10 mouse cellular contexts compared by ENCODE assay signal in genomic region chr5:129730344-129730743, GRCm38 (mm10). TPM values are rescaled to one million over a fixed set of nuclear protein-coding genes. Genes with fewer than 3 reads are reported as not detected.
DNase-seq lines count a peak whose midpoint lies in the region; ATAC-seq lines count a peak whose summit lies in the region.
"Had no signal": no experiment of that assay in that cellular context is flagged by ENCODE, and none has a peak within 500 bp of the region (broad histone marks: within the 10 kb centered on the region; RNA-seq: fewer than 3 reads in every experiment).

No protein-coding gene starts in this region.

- 53% methylated on average over 11 of the region's 11 CpGs for WGBS in embryonic facial prominence, embryonic 14.5 days
- 29% methylated on average over 11 of the region's 11 CpGs for WGBS in liver, embryonic 12.5 days (ENCODE audit: insufficient replicate concordance)

- no peak overlapping the region for H3K4me3 ChIP-seq in embryonic facial prominence, embryonic 14.5 days (ENCODE audit: low read depth, low read length)
- peak overlapping the region; percentile 19 for H3K4me3 ChIP-seq in liver, embryonic 12.5 days
- H3K4me3 ChIP-seq: midbrain, embryonic 12.5 days had no signal

- no peak overlapping the region for H3K27ac ChIP-seq in embryonic facial prominence, embryonic 14.5 days (replicated peaks; ENCODE audit: low read depth, low read length)
- H3K27ac ChIP-seq in liver, embryonic 12.5 days: peak overlapping the region; percentile 98
- H3K27ac ChIP-seq: midbrain, embryonic 12.5 days had no signal

- H3K36me3 ChIP-seq in embryonic facial prominence, embryonic 14.5 days (ENCODE audit: control insufficient read depth, insufficient read depth, low read length): no peaks in the 10 kb centered on the region
- peaks cover 9% of the 10 kb centered on the region; the same call in 1 of the 2 replicates for H3K36me3 ChIP-seq in liver, embryonic 12.5 days
- H3K36me3 ChIP-seq: midbrain, embryonic 12.5 days had no signal

- no peak overlapping the region for H3K9ac ChIP-seq in embryonic facial prominence, embryonic 14.5 days (ENCODE audit: low read depth, low read length)
- H3K9ac ChIP-seq in liver, embryonic 12.5 days: peak overlapping the region; percentile 47; the same call in 1 of the 2 replicates
- H3K9ac ChIP-seq: midbrain, embryonic 12.5 days had no signal

- ATAC-seq in embryonic facial prominence, embryonic 14.5 days (ENCODE audit: low read depth): no peak
- ATAC-seq in liver, embryonic 12.5 days: peak; percentile 61

- H3K4me2 ChIP-seq in embryonic facial prominence, embryonic 14.5 days (ENCODE audit: low read depth, low read length): no peak overlapping the region
- peak overlapping the region; percentile 60 for H3K4me2 ChIP-seq in liver, embryonic 12.5 days
- H3K4me2 ChIP-seq: midbrain, embryonic 12.5 days had no signal

- H3K27me3 ChIP-seq in embryonic facial prominence, embryonic 14.5 days (replicated peaks; ENCODE audit: control insufficient read depth, insufficient read depth, low read length): no peaks in the 10 kb centered on the region
- H3K27me3 ChIP-seq in liver, embryonic 12.5 days (replicated peaks): no peaks in the 10 kb centered on the region
- H3K27me3 ChIP-seq: midbrain, embryonic 12.5 days had no signal

- intact Hi-C loops in heart, postnatal 10 days (cut with DNase I): no loop called here

- DNase-seq in 3134 (ENCODE audit: extremely low read depth, insufficient read length, low spot score) (peak; percentile 73), NIH3T3 (ENCODE audit: low read depth) (peak; percentile 86)
- peak; percentile 36 for DNase-seq in embryonic facial prominence, embryonic 14.5 days (ENCODE audit: low spot score)
- DNase-seq in heart, postnatal 10 days: peak; percentile 73 to 83
- DNase-seq in thymus, postnatal 0 days (ENCODE audit: low spot score): no peak
- no peak for DNase-seq in right cerebral cortex, postnatal 25 days
- no peak for DNase-seq in frontal cortex, postnatal 10 days (ENCODE audit: low spot score in 2 of 2)

- peaks cover 28% of the 10 kb centered on the region for H3K4me1 ChIP-seq in embryonic facial prominence, embryonic 14.5 days (ENCODE audit: control insufficient read depth, insufficient read depth, low read length)
- H3K4me1 ChIP-seq in liver, embryonic 12.5 days: peaks cover 60% of the 10 kb centered on the region

- H3K9me3 ChIP-seq in embryonic facial prominence, embryonic 14.5 days (ENCODE audit: control insufficient read depth, low read length): no peaks in the 10 kb centered on the region
- H3K9me3 ChIP-seq in liver, embryonic 12.5 days (replicated peaks): no peaks in the 10 kb centered on the region
- H3K9me3 ChIP-seq: midbrain, embryonic 12.5 days had no signal

RNA-seq across cellular contexts. Expression of gene Nipsnap2, which starts 5.5 kb away (rescaled TPM):
- 112 and 116 TPM in 2 replicates for polyA plus RNA-seq in embryonic facial prominence, embryonic 14.5 days (2014; fragmentation: Nextera tagmentation; extraction: Ambion mirVana)
- 100 to 1,000 TPM; 591 to 619 TPM for total RNA-seq in heart, postnatal 10 days (2021)
- 32.8 and 36.9 TPM in 2 replicates for polyA plus RNA-seq in liver, embryonic 12.5 days (2016; fragmentation: Nextera tagmentation; extraction: Ambion mirVana)
- 77.2 and 91.7 TPM in 2 replicates for polyA plus RNA-seq in thymus, postnatal 0 days (2015; fragmentation: Nextera tagmentation; extraction: Ambion mirVana)

RNA-seq across cellular contexts. Expression of gene Mrps17, which starts 15.0 kb away (rescaled TPM):
- polyA plus RNA-seq in embryonic facial prominence, embryonic 14.5 days (2014; fragmentation: Nextera tagmentation; extraction: Ambion mirVana): 196 and 210 TPM in 2 replicates
- 10 to 100 TPM; 88.6 to 91.5 TPM for total RNA-seq in heart, postnatal 10 days (2021)
- polyA plus RNA-seq in liver, embryonic 12.5 days (2016; fragmentation: Nextera tagmentation; extraction: Ambion mirVana): 139 and 145 TPM in 2 replicates
- 200 and 203 TPM in 2 replicates for polyA plus RNA-seq in thymus, postnatal 0 days (2015; fragmentation: Nextera tagmentation; extraction: Ambion mirVana)

RNA-seq across cellular contexts. Expression of gene Sept14, which starts 22.0 kb away (rescaled TPM):
- not detected in 2 replicates for polyA plus RNA-seq in embryonic facial prominence, embryonic 14.5 days (2014; fragmentation: Nextera tagmentation; extraction: Ambion mirVana)
- not detected for total RNA-seq in heart, postnatal 10 days (2021)
- polyA plus RNA-seq in liver, embryonic 12.5 days (2016; fragmentation: Nextera tagmentation; extraction: Ambion mirVana): not detected in 2 replicates
- not detected in 2 replicates for polyA plus RNA-seq in thymus, postnatal 0 days (2015; fragmentation: Nextera tagmentation; extraction: Ambion mirVana)
- polyA plus RNA-seq: brain, embryonic 14.5 days; midbrain, embryonic 12.5 days had no signal

RNA-seq across cellular contexts. Expression of gene Psph, which starts 56.9 kb away (rescaled TPM):
- 33.1 and 33.5 TPM in 2 replicates for polyA plus RNA-seq in embryonic facial prominence, embryonic 14.5 days (2014; fragmentation: Nextera tagmentation; extraction: Ambion mirVana)
- 10 to 100 TPM; 12.4 to 15.9 TPM for total RNA-seq in heart, postnatal 10 days (2021)
- polyA plus RNA-seq in liver, embryonic 12.5 days (2016; fragmentation: Nextera tagmentation; extraction: Ambion mirVana): 88.0 and 88.7 TPM in 2 replicates
- polyA plus RNA-seq in thymus, postnatal 0 days (2015; fragmentation: Nextera tagmentation; extraction: Ambion mirVana): 83.5 and 85.9 TPM in 2 replicates

Comparison
In these comparisons a context has a peak if more than half of its experiments do, and no peak if none do; other contexts are left out.
1. DNase-seq: peak in 3134 (single experiment), NIH3T3 (single experiment), embryonic facial prominence, embryonic 14.5 days (single experiment) and heart, postnatal 10 days (2 of 2); none in thymus, postnatal 0 days (single experiment), right cerebral cortex, postnatal 25 days (single experiment) and frontal cortex, postnatal 10 days (0 of 2).